Mouse (Mus musculus) CH12.LX (cell line): Measurements from ENCODE around the gene Gm20388. TPM values are rescaled to one million over a fixed set of nuclear protein-coding genes. Genes with fewer than 3 reads are reported as not detected.
A peak's percentile ranks its signal among the peaks of the same experiment; 100 is the strongest.

Experiments
- DNase-seq: peaks from one replicate; pipeline ENCODE4 v3.0.0-alpha.2; 2013; ENCODE audit errors: extremely low read depth
- H3K27ac ChIP-seq: 2 replicates; pipeline ENCODE4 v1.5.1; 2012; ENCODE audit warnings: low read depth, mild to moderate bottlenecking, control low read depth, moderate library complexity; ENCODE audit not compliant: insufficient read depth
- H3K27me3 ChIP-seq: replicated peaks from 2 replicates; pipeline ENCODE3; 2012; ENCODE audit warnings: inconsistent platforms
- H3K36me3 ChIP-seq, 2 experiments: replicated peaks in 1 of 2; 2 replicates each; pipeline versions ENCODE3 to v1.6.1; 2012; ENCODE audit warnings: inconsistent platforms in 1 of 2, low read length in 1 of 2, mild to moderate bottlenecking in 1 of 2, mixed read lengths in 1 of 2, moderate library complexity in 1 of 2; ENCODE audit not compliant: control insufficient read depth in 1 of 2, insufficient read depth in 1 of 2
- H3K4me1 ChIP-seq, 2 experiments: 2 replicates each; pipeline ENCODE4 v1.6.1; 2012; ENCODE audit warnings: inconsistent platforms in 1 of 2, moderate library complexity in 1 of 2; ENCODE audit not compliant: insufficient read depth in 2 of 2, control insufficient read depth in 1 of 2
- H3K4me2 ChIP-seq: 2 replicates; pipeline ENCODE4 v1.6.1; 2012; ENCODE audit warnings: low read depth, mild to moderate bottlenecking, control low read depth; ENCODE audit not compliant: poor library complexity, insufficient read depth, severe bottlenecking
- H3K4me3 ChIP-seq, 3 experiments: fragments of 150-350 bp in 1 of 3; sonication (generic) in 1 of 3; replicated peaks in 1 of 3; 2 replicates each; pipeline versions ENCODE3 to v1.5.1; 2011 to 2012; ENCODE audit warnings: low read depth in 2 of 3, low read length in 2 of 3, mild to moderate bottlenecking in 2 of 3, moderate library complexity in 2 of 3, control low read depth in 1 of 3, improper control_type of control experiment in 1 of 3, inconsistent platforms in 1 of 3, mixed read lengths in 1 of 3; ENCODE audit not compliant: poor library complexity in 1 of 3
- H3K79me2 ChIP-seq: replicated peaks from 2 replicates; pipeline ENCODE4 v1.6.1; 2012; ENCODE audit warnings: mild to moderate bottlenecking, moderate library complexity; ENCODE audit not compliant: control insufficient read depth, poor library complexity, insufficient read depth, severe bottlenecking; ENCODE audit errors: extremely low read depth
- H3K9ac ChIP-seq: 2 replicates; pipeline ENCODE4 v1.6.1; 2012; ENCODE audit warnings: low read depth, mild to moderate bottlenecking, control low read depth, moderate library complexity; ENCODE audit not compliant: insufficient read depth
- H3K9me3 ChIP-seq: replicated peaks from 2 replicates; pipeline ENCODE3; 2012; ENCODE audit warnings: low read length, inconsistent platforms, mixed read lengths
- BHLHE40 ChIP-seq: IDR thresholded peaks from 2 replicates; pipeline ENCODE4 v1.6.1; 2011; ENCODE audit warnings: mild to moderate bottlenecking, low read depth, low read length, improper control_type of control experiment
- EP300 ChIP-seq: IDR thresholded peaks from 2 replicates; pipeline ENCODE4 v1.6.1; 2011; ENCODE audit warnings: low read length, improper control_type of control experiment
- IRF4 ChIP-seq: IDR thresholded peaks from 2 replicates; pipeline ENCODE4 v1.6.1; 2014; ENCODE audit warnings: low read depth, mild to moderate bottlenecking, inconsistent platforms, low read length, improper control_type of control experiment
- MAFK ChIP-seq: IDR thresholded peaks from 2 replicates; pipeline ENCODE4 v1.6.1; 2011; ENCODE audit warnings: low read length, improper control_type of control experiment; ENCODE audit not compliant: insufficient replicate concordance
- MAX ChIP-seq: IDR thresholded peaks from 2 replicates; pipeline ENCODE4 v1.6.1; 2011; ENCODE audit warnings: low read length, improper control_type of control experiment
- MEF2A ChIP-seq: IDR thresholded peaks from 2 replicates; pipeline ENCODE4 v1.6.1; 2014; ENCODE audit warnings: low read depth, mild to moderate bottlenecking, inconsistent platforms, low read length, improper control_type of control experiment, borderline replicate concordance
- MXI1 ChIP-seq: IDR thresholded peaks from 2 replicates; pipeline ENCODE4 v1.6.1; 2011; ENCODE audit warnings: mild to moderate bottlenecking, low read depth, low read length, improper control_type of control experiment
- NELFE ChIP-seq: IDR thresholded peaks from 2 replicates; pipeline ENCODE4 v1.6.1; 2011; ENCODE audit warnings: low read depth, low read length, improper control_type of control experiment
- NRF1 ChIP-seq: IDR thresholded peaks from 2 replicates; pipeline ENCODE4 v1.6.1; 2014; ENCODE audit warnings: low read depth, mild to moderate bottlenecking, inconsistent platforms, low read length, improper control_type of control experiment, moderate library complexity
- POLR2A ChIP-seq: IDR thresholded peaks from 2 replicates; pipeline ENCODE4 v1.6.1; 2011; ENCODE audit warnings: low read depth, mild to moderate bottlenecking, improper control_type of control experiment, low read length
- TBP ChIP-seq: conservative IDR thresholded peaks from 2 replicates; pipeline ENCODE4 v1.6.1; 2011; ENCODE audit warnings: low read depth, low read length, improper control_type of control experiment
- TCF12 ChIP-seq: IDR thresholded peaks from 2 replicates; pipeline ENCODE4 v1.6.1; 2014; ENCODE audit warnings: low read depth, mild to moderate bottlenecking, inconsistent platforms, low read length, improper control_type of control experiment
- dilution Hi-C: fragments of 300-500 bp; cut with MboI; formaldehyde crosslinking; loops from 2 replicates; pipeline ENCODE4 v1.14.3; 2020; ENCODE audit warnings: low sequenced_read_pairs; ENCODE audit not compliant: extremely low pct_unique_long_range_greater_than_20kb, extremely low pct_ligation_motif_present
- in situ Hi-C: fragments of 300-500 bp; cut with MboI; formaldehyde crosslinking; loops from 3 replicates; pipeline ENCODE4 v1.14.3; 2019; ENCODE audit warnings: low sequenced_read_pairs, low pct_ligation_motif_present, low pct_unique_long_range_greater_than_20kb, mixed read lengths
- polyA plus RNA-seq: library from polyadenylated mRNA; unstranded; fragments of >175 nt; gene quantifications from 2 replicates; pipeline ENCODE4 v1.2.1, GENCODE M21; 2012; ENCODE audit warnings: low read depth; ENCODE audit not compliant: insufficient read length
- total RNA-seq, 2 experiments: library from RNA; depleted of rRNA; stranded (reverse); fragments of 300-350 nt in 1 of 2; fragments of >200 nt in 1 of 2; gene quantifications; 2 replicates each; pipeline ENCODE4 v1.2.3; 2012 to 2014

Gm20388 gene
- total and polyA plus RNA-seq, 3 experiments, result 14.8 to 26.3 (median 22.2) TPM

DNA sequence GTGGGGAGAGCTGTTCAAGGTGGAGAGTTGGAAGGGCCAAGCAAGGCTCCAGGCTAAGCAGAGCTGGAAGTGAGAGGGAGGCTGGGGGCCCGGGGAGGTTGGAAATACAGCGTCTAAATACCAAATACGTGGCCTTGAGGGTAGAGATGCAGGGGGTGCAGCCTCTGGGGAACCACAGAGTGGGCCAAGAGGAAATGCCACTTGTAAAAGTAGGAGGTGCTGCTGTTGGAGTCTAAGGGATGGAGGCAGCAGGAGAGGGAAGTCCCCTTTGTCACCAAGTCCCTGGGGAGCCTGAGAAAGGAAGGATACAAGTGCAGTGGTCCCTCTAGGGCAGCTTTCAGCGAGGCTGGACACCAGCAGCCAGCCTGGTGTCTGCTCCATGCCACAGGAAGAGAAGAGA is 615.9 kb downstream of the Gm20388 start:
- no peaks in the 10 kb centered on the region for H3K9me3 ChIP-seq
- peak overlapping the region in 1 of 3 experiments; percentile 10 for H3K4me3 ChIP-seq
- H3K79me2 ChIP-seq, result peaks cover 33% of the 10 kb centered on the region
- H3K9ac ChIP-seq, result no peak overlapping the region
- H3K36me3 ChIP-seq, result peaks cover 3 to 28% of the 10 kb centered on the region in 2 experiments
- dilution Hi-C loops (no loop called here), in situ Hi-C loops (no loop called here)
- no peak for DNase-seq
- H3K4me2 ChIP-seq, result no peak overlapping the region; the same call in 1 of the 2 replicates
- H3K4me1 ChIP-seq, result peaks cover 45 to 58% of the 10 kb centered on the region in 2 experiments
- TF ChIP-seq BHLHE40, result no peak
- peak; percentile 26; the same call in 1 of the 2 replicates for TF ChIP-seq EP300
- no peak for TF ChIP-seq MAFK
- no peak for TF ChIP-seq NRF1
- 0 out of 2 replicates have a peak, but pooled peaks have one; percentile 7 for TF ChIP-seq IRF4
- no peak overlapping the region for H3K27ac ChIP-seq
- no peaks in the 10 kb centered on the region for H3K27me3 ChIP-seq

DNA sequence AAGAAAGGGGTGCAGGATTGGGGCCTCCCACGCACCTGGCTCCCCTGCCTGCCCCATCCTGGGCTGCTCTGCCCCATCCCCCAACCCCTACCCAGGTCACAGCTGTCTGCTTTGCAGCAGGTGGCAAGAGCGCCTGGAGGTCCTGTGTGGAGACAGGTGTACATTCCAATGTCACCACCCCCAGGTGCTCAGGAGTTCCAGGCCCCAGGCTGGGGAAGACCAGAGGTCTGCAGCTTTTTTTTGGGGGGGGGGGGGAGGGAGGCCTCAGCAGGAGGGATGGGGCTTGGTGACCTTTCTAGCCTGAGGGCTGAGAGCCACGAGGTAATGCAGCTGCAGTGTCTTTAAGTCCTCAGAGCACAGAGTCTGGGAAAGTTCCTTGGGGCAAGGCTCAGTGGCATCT is 617.7 kb downstream of the Gm20388 start:
- H3K9ac ChIP-seq, result no peak overlapping the region
- no peaks in the 10 kb centered on the region for H3K27me3 ChIP-seq
- H3K79me2 ChIP-seq, result peaks cover 33% of the 10 kb centered on the region
- peaks cover 55 to 73% of the 10 kb centered on the region in 2 experiments for H3K4me1 ChIP-seq
- peaks cover 0 to 12% of the 10 kb centered on the region in 2 experiments for H3K36me3 ChIP-seq
- dilution Hi-C loops (no loop called here), in situ Hi-C loops (no loop called here)
- no peak for DNase-seq
- TF ChIP-seq NELFE, result no peak
- TF ChIP-seq NRF1, result no peak
- TF ChIP-seq MEF2A, result no peak
- TF ChIP-seq POLR2A, result no peak
- TF ChIP-seq TBP, result no peak
- peak; percentile 87 for TF ChIP-seq TCF12
- TF ChIP-seq MXI1, result no peak
- no peak overlapping the region for H3K27ac ChIP-seq
- no peak overlapping the region; the same call in 1 of the 2 replicates for H3K4me2 ChIP-seq
- H3K9me3 ChIP-seq, result no peaks in the 10 kb centered on the region
- no peak overlapping the region for H3K4me3 ChIP-seq

DNA sequence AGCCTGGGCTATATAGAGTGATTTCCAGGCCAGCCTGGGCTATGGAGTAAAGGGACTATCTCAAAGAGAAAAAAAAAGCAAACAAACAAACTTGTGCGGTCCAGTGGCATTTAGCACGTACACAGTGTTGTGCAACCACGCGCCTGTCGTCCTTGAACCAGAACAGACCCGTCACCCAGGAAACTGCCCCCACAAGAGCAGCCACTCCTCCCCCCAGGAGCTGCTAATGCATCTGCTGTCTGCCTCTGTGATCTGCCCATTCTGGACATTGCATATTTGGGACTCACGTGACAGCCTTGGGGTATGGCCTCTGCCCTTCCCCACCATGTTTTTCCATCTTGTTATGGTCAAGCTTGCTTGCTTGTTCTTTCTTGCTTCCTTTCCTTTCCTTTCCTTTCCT is 618.6 kb downstream of the Gm20388 start:
- TF ChIP-seq BHLHE40, result peak; percentile 56
- no peak for TF ChIP-seq MAX

More for the DNA sequence above, 618.6 kb downstream of the Gm20388 start:
- peaks cover 0 to 8% of the 10 kb centered on the region in 2 experiments for H3K36me3 ChIP-seq
- H3K27ac ChIP-seq, result no peak overlapping the region
- H3K4me1 ChIP-seq, result peaks cover 63 to 82% of the 10 kb centered on the region in 2 experiments
- dilution Hi-C loops (no loop called here), in situ Hi-C loops (no loop called here)
- DNase-seq, result no peak
- no peak overlapping the region for H3K4me3 ChIP-seq
- no peaks in the 10 kb centered on the region for H3K27me3 ChIP-seq
- H3K79me2 ChIP-seq, result peaks cover 37% of the 10 kb centered on the region
- no peak overlapping the region for H3K9ac ChIP-seq
- H3K4me2 ChIP-seq, result no peak overlapping the region
- no peaks in the 10 kb centered on the region for H3K9me3 ChIP-seq
